ENCODE assay signal across 16 mouse cellular contexts in genomic region chr9:69265151-69265550, GRCm38 (mm10).
DNase-seq lines count a peak whose midpoint lies in the region; ATAC-seq lines count a peak whose summit lies in the region.
"Had no signal": no experiment of that assay in that cellular context is flagged by ENCODE, and none has a peak within 500 bp of the region (broad histone marks: within the 10 kb centered on the region; RNA-seq: fewer than 3 reads in every experiment).

No protein-coding gene starts in this region.

- H3K9me3 ChIP-seq in forebrain, embryonic 13.5 days (replicated peaks) = no peaks in the 10 kb centered on the region
- no peaks in the 10 kb centered on the region for H3K9me3 ChIP-seq in forebrain, embryonic 11.5 days (ENCODE audit: control insufficient read depth, low read length)
- H3K9me3 ChIP-seq in forebrain, embryonic 16.5 days (ENCODE audit: control insufficient read depth, low read length) = no peaks in the 10 kb centered on the region
- H3K9me3 ChIP-seq: heart, embryonic 15.5 days; hindbrain, embryonic 10.5 days; limb, embryonic 13.5 days; stomach, embryonic 15.5 days had no signal

- no peak overlapping the region for H3K4me3 ChIP-seq in forebrain, embryonic 13.5 days
- no peak overlapping the region for H3K4me3 ChIP-seq in forebrain, embryonic 11.5 days (ENCODE audit: low read depth, low read length)
- H3K4me3 ChIP-seq in forebrain, embryonic 16.5 days (replicated peaks; ENCODE audit: low read length) = no peak overlapping the region
- H3K4me3 ChIP-seq: heart, embryonic 15.5 days; hindbrain, embryonic 10.5 days; limb, embryonic 13.5 days; stomach, embryonic 15.5 days had no signal

- no peak overlapping the region for H3K9ac ChIP-seq in forebrain, embryonic 13.5 days
- no peak overlapping the region for H3K9ac ChIP-seq in forebrain, embryonic 11.5 days (ENCODE audit: low read length)
- no peak overlapping the region for H3K9ac ChIP-seq in forebrain, embryonic 16.5 days (replicated peaks; ENCODE audit: low read depth, low read length)
- H3K9ac ChIP-seq: heart, embryonic 15.5 days; limb, embryonic 13.5 days; stomach, embryonic 15.5 days had no signal

- no peak overlapping the region for H3K27ac ChIP-seq in forebrain, embryonic 13.5 days
- H3K27ac ChIP-seq in forebrain, embryonic 11.5 days (ENCODE audit: low read depth, low read length) = no peak overlapping the region
- no peak overlapping the region for H3K27ac ChIP-seq in forebrain, embryonic 16.5 days (ENCODE audit: low read length)
- H3K27ac ChIP-seq: heart, embryonic 15.5 days; hindbrain, embryonic 10.5 days; limb, embryonic 13.5 days; stomach, embryonic 15.5 days had no signal

- peak; percentile 78; the same call in 1 of the 2 replicates for ATAC-seq in forebrain, embryonic 13.5 days
- no peak for ATAC-seq in forebrain, embryonic 11.5 days (replicated peaks; ENCODE audit: low FRiP score)
- peak; percentile 91 for ATAC-seq in forebrain, embryonic 16.5 days
- ATAC-seq: midbrain, embryonic 16.5 days had no signal

- H3K4me1 ChIP-seq in forebrain, embryonic 13.5 days = 0 out of 2 replicates have a peak, but pooled peaks cover 8% of the 10 kb centered on the region
- no peaks in the 10 kb centered on the region for H3K4me1 ChIP-seq in forebrain, embryonic 11.5 days (replicated peaks; ENCODE audit: control insufficient read depth, insufficient read depth, low read length)
- 0 out of 2 replicates have a peak, but pooled peaks cover 5% of the 10 kb centered on the region for H3K4me1 ChIP-seq in forebrain, embryonic 16.5 days (replicated peaks; ENCODE audit: control insufficient read depth, insufficient read depth, low read length)
- H3K4me1 ChIP-seq: heart, embryonic 15.5 days; stomach, embryonic 15.5 days had no signal

- H3K27me3 ChIP-seq in forebrain, embryonic 13.5 days = no peaks in the 10 kb centered on the region
- H3K27me3 ChIP-seq in forebrain, embryonic 11.5 days (ENCODE audit: control insufficient read depth, insufficient read depth, low read length) = no peaks in the 10 kb centered on the region
- H3K27me3 ChIP-seq in forebrain, embryonic 16.5 days (replicated peaks; ENCODE audit: control insufficient read depth, insufficient read depth, low read length) = no peaks in the 10 kb centered on the region
- H3K27me3 ChIP-seq: heart, embryonic 15.5 days; stomach, embryonic 15.5 days had no signal

- no peak for DNase-seq in forebrain, embryonic 11.5 days (ENCODE audit: low spot score)
- peak; percentile 8 for DNase-seq in layer of hippocampus, adult 9-11 months
- DNase-seq in layer of hippocampus, adult 8-10 months (ENCODE audit: low spot score in 2 of 2) = no peak
- peak; percentile 10 to 58 for DNase-seq in lung, postnatal 4 days
- DNase-seq in thymus, postnatal 10 days (ENCODE audit: low spot score in 2 of 2) = no peak
- DNase-seq: adrenal gland, adult 8-10 months; cerebellum, adult 11 months; kidney, adult 2 months; kidney, postnatal 14 days had no signal

- no peaks in the 10 kb centered on the region for H3K36me3 ChIP-seq in forebrain, embryonic 13.5 days (ENCODE audit: poor library complexity, severe bottlenecking)
- H3K36me3 ChIP-seq in forebrain, embryonic 11.5 days (ENCODE audit: control insufficient read depth, insufficient read depth, low read length) = no peaks in the 10 kb centered on the region
- H3K36me3 ChIP-seq in forebrain, embryonic 16.5 days (ENCODE audit: control insufficient read depth, insufficient read depth) = no peaks in the 10 kb centered on the region
- H3K36me3 ChIP-seq: heart, embryonic 15.5 days; hindbrain, embryonic 10.5 days; limb, embryonic 13.5 days; stomach, embryonic 15.5 days had no signal

- WGBS in forebrain, embryonic 13.5 days = 78% methylated on average over 7 of the region's 7 CpGs
- 85% methylated on average over 7 of the region's 7 CpGs for WGBS in forebrain, embryonic 11.5 days
- 43% methylated on average over 7 of the region's 7 CpGs for WGBS in forebrain, embryonic 16.5 days

- no peak overlapping the region for H3K4me2 ChIP-seq in forebrain, embryonic 13.5 days
- H3K4me2 ChIP-seq in forebrain, embryonic 11.5 days (ENCODE audit: low read depth, low read length, severe bottlenecking) = no peak overlapping the region
- H3K4me2 ChIP-seq in forebrain, embryonic 16.5 days (ENCODE audit: low read length) = no peak overlapping the region
- H3K4me2 ChIP-seq: heart, embryonic 15.5 days; limb, embryonic 13.5 days; stomach, embryonic 15.5 days had no signal

Comparison
In these comparisons a context has a peak if more than half of its experiments do, and no peak if none do; other contexts are left out.
1. DNase-seq: peak in layer of hippocampus, adult 9-11 months (single experiment) and lung, postnatal 4 days (2 of 2); none in forebrain, embryonic 11.5 days (single experiment), layer of hippocampus, adult 8-10 months (0 of 2) and thymus, postnatal 10 days (0 of 2).